Mouse (Mus musculus): ENCODE data around the gene Epn2. TPM values are rescaled to one million over a fixed set of nuclear protein-coding genes. Genes with fewer than 3 reads are reported as not detected.

Gene Epn2
- polyA plus RNA-seq, 1 experiment = 0.31 TPM

- Histone ChIP-seq H3K4me3 (replicated peaks) (no peak overlapping the region), H3K9me3 (no peaks in the 10 kb centered on the region), H3K36me3 (replicated peaks; ENCODE audit: low read length) (no peaks in the 10 kb centered on the region), H3K27me3 (replicated peaks) (peaks cover 87% of the 10 kb centered on the region), H3K4me1 (no peaks in the 10 kb centered on the region)
- TF ChIP-seq GATA1 (IDR thresholded peaks at IDR 0.05; ENCODE audit: borderline replicate concordance, low read length) (no peak), FLI1 (IDR thresholded peaks at IDR 0.05; ENCODE audit: low read length) (no peak)
These were observed 26.3 kb downstream of the Epn2 start for GRCm38 (mm10) chr11:61553015-61553754.

- no peak for TF ChIP-seq GATA1 (IDR thresholded peaks at IDR 0.05; ENCODE audit: borderline replicate concordance, low read length)
- TF ChIP-seq FLI1 (IDR thresholded peaks at IDR 0.05; ENCODE audit: low read length) = no peak
- Histone ChIP-seq H3K4me1 (no peaks in the 10 kb centered on the region), H3K36me3 (replicated peaks; ENCODE audit: low read length) (no peaks in the 10 kb centered on the region), H3K4me3 (replicated peaks) (no peak overlapping the region), H3K27me3 (replicated peaks) (peaks cover 88% of the 10 kb centered on the region), H3K9me3 (no peaks in the 10 kb centered on the region)
These were observed 28.9 kb downstream of the Epn2 start for GRCm38 (mm10) chr11:61550631-61551030.

- no peaks in the 10 kb centered on the region for H3K9me3 ChIP-seq
- no peaks in the 10 kb centered on the region for H3K36me3 ChIP-seq (replicated peaks; ENCODE audit: low read length)
- H3K4me3 ChIP-seq (replicated peaks) = no peak overlapping the region
- peaks cover 85% of the 10 kb centered on the region for H3K27me3 ChIP-seq (replicated peaks)
- no peaks in the 10 kb centered on the region for H3K4me1 ChIP-seq
- TF ChIP-seq FLI1 (IDR thresholded peaks at IDR 0.05; ENCODE audit: low read length) (no peak), GATA1 (IDR thresholded peaks at IDR 0.05; ENCODE audit: borderline replicate concordance, low read length) (no peak)
These were observed 31.8 kb downstream of the Epn2 start for GRCm38 (mm10) chr11:61547710-61548109.

GRCm38 (mm10) chr11:61546452-61546851 lies 33.0 kb downstream of the Epn2 start:
- Histone ChIP-seq H3K36me3 (replicated peaks; ENCODE audit: low read length) (no peaks in the 10 kb centered on the region), H3K9me3 (no peaks in the 10 kb centered on the region), H3K27me3 (replicated peaks) (peaks cover 84% of the 10 kb centered on the region), H3K4me1 (peaks cover 2% of the 10 kb centered on the region; the same call in 1 of the 2 replicates), H3K4me3 (replicated peaks) (no peak overlapping the region)
- TF ChIP-seq GATA1 (IDR thresholded peaks at IDR 0.05; ENCODE audit: borderline replicate concordance, low read length) (no peak), FLI1 (IDR thresholded peaks at IDR 0.05; ENCODE audit: low read length) (no peak)

GRCm38 (mm10) chr11:61545586-61545985 lies 33.9 kb downstream of the Epn2 start:
- Histone ChIP-seq H3K36me3 (replicated peaks; ENCODE audit: low read length) (no peaks in the 10 kb centered on the region), H3K9me3 (no peaks in the 10 kb centered on the region), H3K4me3 (replicated peaks) (no peak overlapping the region), H3K4me1 (peaks cover 3% of the 10 kb centered on the region; the same call in 1 of the 2 replicates), H3K27me3 (replicated peaks) (peaks cover 84% of the 10 kb centered on the region)
- TF ChIP-seq FLI1 (IDR thresholded peaks at IDR 0.05; ENCODE audit: low read length) = no peak
- TF ChIP-seq GATA1 (IDR thresholded peaks at IDR 0.05; ENCODE audit: borderline replicate concordance, low read length) = no peak

- TF ChIP-seq FLI1 (IDR thresholded peaks at IDR 0.05; ENCODE audit: low read length) = no peak
- Histone ChIP-seq H3K27me3 (replicated peaks) (peaks cover 92% of the 10 kb centered on the region), H3K9me3 (no peaks in the 10 kb centered on the region), H3K36me3 (replicated peaks; ENCODE audit: low read length) (no peaks in the 10 kb centered on the region), H3K4me1 (peaks cover 3% of the 10 kb centered on the region; the same call in 1 of the 2 replicates), H3K4me3 (replicated peaks) (no peak overlapping the region)
These were observed 38.4 kb downstream of the Epn2 start for GRCm38 (mm10) chr11:61541106-61541505.

- Histone ChIP-seq H3K4me3 (replicated peaks) (no peak overlapping the region), H3K36me3 (replicated peaks; ENCODE audit: low read length) (no peaks in the 10 kb centered on the region), H3K27me3 (replicated peaks) (peaks cover 92% of the 10 kb centered on the region), H3K9me3 (no peaks in the 10 kb centered on the region), H3K4me1 (peaks cover 3% of the 10 kb centered on the region; the same call in 1 of the 2 replicates)
- TF ChIP-seq GATA1 (IDR thresholded peaks at IDR 0.05; ENCODE audit: borderline replicate concordance, low read length) (no peak), FLI1 (IDR thresholded peaks at IDR 0.05; ENCODE audit: low read length) (no peak)
These were observed 38.8 kb downstream of the Epn2 start for GRCm38 (mm10) chr11:61540642-61541041.

GRCm38 (mm10) chr11:61537362-61537761 lies 42.1 kb downstream of the Epn2 start:
- TF ChIP-seq GATA1 (IDR thresholded peaks at IDR 0.05; ENCODE audit: borderline replicate concordance, low read length) = no peak
- TF ChIP-seq FLI1 (IDR thresholded peaks at IDR 0.05; ENCODE audit: low read length) = no peak

GRCm38 (mm10) chr11:61536952-61537351 lies 42.5 kb downstream of the Epn2 start:
- Histone ChIP-seq H3K4me1 (peaks cover 3% of the 10 kb centered on the region; the same call in 1 of the 2 replicates), H3K9me3 (no peaks in the 10 kb centered on the region), H3K36me3 (replicated peaks; ENCODE audit: low read length) (no peaks in the 10 kb centered on the region), H3K4me3 (replicated peaks) (no peak overlapping the region), H3K27me3 (replicated peaks) (peaks cover 95% of the 10 kb centered on the region)
- TF ChIP-seq GATA1 (IDR thresholded peaks at IDR 0.05; ENCODE audit: borderline replicate concordance, low read length) (no peak), FLI1 (IDR thresholded peaks at IDR 0.05; ENCODE audit: low read length) (no peak)

More at GRCm38 (mm10) chr11:61537362-61537761, 42.1 kb downstream of the Epn2 start:
- Histone ChIP-seq H3K36me3 (replicated peaks; ENCODE audit: low read length) (no peaks in the 10 kb centered on the region), H3K4me1 (peaks cover 3% of the 10 kb centered on the region; the same call in 1 of the 2 replicates), H3K27me3 (replicated peaks) (peaks cover 96% of the 10 kb centered on the region), H3K9me3 (no peaks in the 10 kb centered on the region), H3K4me3 (replicated peaks) (no peak overlapping the region)

- no peaks in the 10 kb centered on the region for H3K36me3 ChIP-seq (replicated peaks; ENCODE audit: low read length)
- no peaks in the 10 kb centered on the region for H3K4me1 ChIP-seq
- TF ChIP-seq GATA1 (IDR thresholded peaks at IDR 0.05; ENCODE audit: borderline replicate concordance, low read length) = no peak
- TF ChIP-seq FLI1 (IDR thresholded peaks at IDR 0.05; ENCODE audit: low read length) = no peak
- H3K9me3 ChIP-seq = no peaks in the 10 kb centered on the region
- H3K4me3 ChIP-seq (replicated peaks) = no peak overlapping the region
- peaks cover 91% of the 10 kb centered on the region for H3K27me3 ChIP-seq (replicated peaks)
These were observed 44.0 kb downstream of the Epn2 start for GRCm38 (mm10) chr11:61535530-61535929.

All from megakaryocyte, embryonic 14.5 days (primary cell).